Mouse (Mus musculus) embryonic facial prominence, embryonic 11.5 days (tissue): ENCODE results near the gene Lce1c. TPM values are rescaled to one million over a fixed set of nuclear protein-coding genes. Genes with fewer than 3 reads are reported as not detected.

Experiments used
- ATAC-seq: fragments of 200-750 bp; cut with Nextera tagmentation; replicated peaks from 2 replicates; pipeline ENCODE4 v1.8.0; 2017; ENCODE audit warnings: low read depth; ENCODE audit not compliant: insufficient number of reproducible peaks, low FRiP score, low TSS enrichment
- DNase-seq: peaks from one replicate; pipeline ENCODE4 v3.0.0-alpha.2; 2015; ENCODE audit warnings: low spot score
- H3K27ac ChIP-seq: fragments of 300-500 bp; sonication (generic); replicated peaks from 2 replicates; pipeline ENCODE4 v1.5.1; 2014; ENCODE audit warnings: mild to moderate bottlenecking, low read depth, low read length, control low read depth
- H3K27me3 ChIP-seq: fragments of 300-500 bp; sonication (generic); 2 replicates; pipeline ENCODE4 v1.6.1; 2014; ENCODE audit warnings: mild to moderate bottlenecking, low read length, moderate library complexity, mixed read lengths; ENCODE audit not compliant: control insufficient read depth, insufficient read depth
- H3K36me3 ChIP-seq: fragments of 300-500 bp; sonication (generic); replicated peaks from 2 replicates; pipeline ENCODE4 v1.6.1; 2014; ENCODE audit warnings: low read depth, mild to moderate bottlenecking, low read length, moderate library complexity, mixed read lengths; ENCODE audit not compliant: control insufficient read depth, insufficient read depth
- H3K4me1 ChIP-seq: fragments of 300-500 bp; sonication (generic); 2 replicates; pipeline ENCODE4 v1.6.1; 2014; ENCODE audit warnings: low read length, mixed read lengths; ENCODE audit not compliant: control insufficient read depth, insufficient read depth
- H3K4me2 ChIP-seq: fragments of 300-500 bp; sonication (generic); 2 replicates; pipeline ENCODE4 v1.6.1; 2014; ENCODE audit warnings: low read depth, mild to moderate bottlenecking, control low read depth, low read length, moderate library complexity
- H3K4me3 ChIP-seq: fragments of 300-500 bp; sonication (generic); 2 replicates; pipeline ENCODE4 v1.5.1; 2014; ENCODE audit warnings: low read depth, low read length, control low read depth
- H3K9ac ChIP-seq: fragments of 300-500 bp; sonication (generic); replicated peaks from 2 replicates; pipeline ENCODE4 v1.6.1; 2014; ENCODE audit warnings: mild to moderate bottlenecking, control low read depth, low read length
- H3K9me3 ChIP-seq: fragments of 300-500 bp; sonication (generic); replicated peaks from 2 replicates; pipeline ENCODE4 v1.6.1; 2016; ENCODE audit warnings: mild to moderate bottlenecking, low read length, inconsistent platforms, mixed read lengths; ENCODE audit not compliant: control insufficient read depth
- WGBS: fragments of 180-500 bp; shearing (Covaris S2); extraction: QIAGEN DNeasy Blood & Tissue Kit; methylation state at CpG from one replicate; pipeline ENCODE4 v1.1.7; 2014; 5-methylcytosine and 5-hydroxymethylcytosine counted together
- polyA plus RNA-seq: library from polyadenylated mRNA; unstranded; fragments of >200 nt; fragmentation: Nextera tagmentation; extraction: Ambion mirVana; gene quantifications from 2 replicates; pipeline ENCODE4 v1.2.1, GENCODE M21; 2014

The Lce1c gene
- polyA plus RNA-seq, result not detected in 2 replicates

GRCm38 (mm10) chr3:92678947-92679346 lies at the start of gene Lce1c:
TSS of gene Lce1c (plus strand) at chr3:92679247.
- 89% methylated on average over 4 of the region's 4 CpGs for WGBS

GRCm38 (mm10) chr3:92637745-92638652 lies 41.0 kb upstream of the Lce1c start:
- Histone ChIP-seq H3K27me3 (no peaks in the 10 kb centered on the region), H3K4me3 (no peak overlapping the region), H3K4me2 (no peak overlapping the region), H3K9ac (no peak overlapping the region), H3K4me1 (no peaks in the 10 kb centered on the region), H3K9me3 (no peaks in the 10 kb centered on the region), H3K36me3 (no peaks in the 10 kb centered on the region), H3K27ac (no peak overlapping the region)
- no peak for ATAC-seq
- DNase-seq, result no peak
- WGBS, result 42% methylated on average over 1 of the region's 1 CpGs

More at GRCm38 (mm10) chr3:92678947-92679346, at the start of gene Lce1c:
- ATAC-seq (no peak), DNase-seq (no peak)
- Histone ChIP-seq H3K4me1 (no peaks in the 10 kb centered on the region), H3K4me3 (no peak within 1 kb of the TSS), H3K4me2 (no peak within 1 kb of the TSS), H3K9me3 (no peaks in the 10 kb centered on the region), H3K36me3 (no peaks in the 10 kb centered on the region), H3K27me3 (no peaks in the 10 kb centered on the region), H3K27ac (no peak within 1 kb of the TSS), H3K9ac (no peak within 1 kb of the TSS)

GRCm38 (mm10) chr3:92638653-92638991 lies 40.4 kb upstream of the Lce1c start:
- Histone ChIP-seq H3K4me3 (no peak overlapping the region), H3K27ac (no peak overlapping the region), H3K9ac (no peak overlapping the region), H3K4me2 (no peak overlapping the region), H3K4me1 (no peaks in the 10 kb centered on the region), H3K9me3 (no peaks in the 10 kb centered on the region), H3K27me3 (no peaks in the 10 kb centered on the region), H3K36me3 (no peaks in the 10 kb centered on the region)
- 81% methylated on average over 3 of the region's 3 CpGs for WGBS
- DNase-seq (no peak), ATAC-seq (no peak)

GRCm38 (mm10) chr3:92639854-92640253 lies 39.2 kb upstream of the Lce1c start:
- 92% methylated on average over 15 of the region's 15 CpGs for WGBS
- H3K4me3 ChIP-seq, result no peak overlapping the region

GRCm38 (mm10) chr3:92648207-92648606 lies 30.8 kb upstream of the Lce1c start, which contains the start of gene Lce1a1:
TSS of gene Lce1a1 (minus strand) at chr3:92648307.
- Histone ChIP-seq H3K27ac (no peak within 1 kb of the TSS), H3K9ac (no peak within 1 kb of the TSS), H3K36me3 (no peaks in the 10 kb centered on the region), H3K4me3 (no peak within 1 kb of the TSS), H3K9me3 (no peaks in the 10 kb centered on the region), H3K27me3 (no peaks in the 10 kb centered on the region), H3K4me1 (no peaks in the 10 kb centered on the region), H3K4me2 (no peak within 1 kb of the TSS)
- 76% methylated on average over 1 of the region's 1 CpGs for WGBS
- DNase-seq (no peak), ATAC-seq (no peak)

More at GRCm38 (mm10) chr3:92639854-92640253, 39.2 kb upstream of the Lce1c start:
- Histone ChIP-seq H3K9ac (no peak overlapping the region), H3K4me2 (no peak overlapping the region), H3K9me3 (no peaks in the 10 kb centered on the region), H3K36me3 (no peaks in the 10 kb centered on the region), H3K4me1 (no peaks in the 10 kb centered on the region), H3K27me3 (no peaks in the 10 kb centered on the region), H3K27ac (no peak overlapping the region)
- ATAC-seq (no peak), DNase-seq (no peak)

- Histone ChIP-seq H3K27ac (no peak within 1 kb of the TSS), H3K4me2 (no peak within 1 kb of the TSS), H3K36me3 (no peaks in the 10 kb centered on the region), H3K9ac (no peak within 1 kb of the TSS), H3K4me1 (no peaks in the 10 kb centered on the region), H3K27me3 (no peaks in the 10 kb centered on the region), H3K4me3 (no peak within 1 kb of the TSS), H3K9me3 (no peaks in the 10 kb centered on the region)
- ATAC-seq, result no peak
- DNase-seq, result no peak
These were observed 22.2 kb upstream of the Lce1c start, which contains the start of gene Lce1b for GRCm38 (mm10) chr3:92656826-92657225. TSS of gene Lce1b (minus strand) at chr3:92656926.

GRCm38 (mm10) chr3:92670215-92670614 lies 8.8 kb upstream of the Lce1c start, which contains the start of gene Lce1a2:
TSS of gene Lce1a2 (minus strand) at chr3:92670315.
- H3K4me2 ChIP-seq, result no peak within 1 kb of the TSS
- no peak within 1 kb of the TSS for H3K9ac ChIP-seq
- H3K27me3 ChIP-seq, result no peaks in the 10 kb centered on the region
- DNase-seq, result no peak
- no peaks in the 10 kb centered on the region for H3K4me1 ChIP-seq
- no peaks in the 10 kb centered on the region for H3K36me3 ChIP-seq
- H3K9me3 ChIP-seq, result no peaks in the 10 kb centered on the region
- no peak within 1 kb of the TSS for H3K27ac ChIP-seq
- no peak for ATAC-seq
- H3K4me3 ChIP-seq, result no peak within 1 kb of the TSS

GRCm38 (mm10) chr3:92687110-92687509 lies 8.1 kb downstream of the Lce1c start, which contains the start of gene Lce1d:
TSS of gene Lce1d (minus strand) at chr3:92687210.
- Histone ChIP-seq H3K9me3 (no peaks in the 10 kb centered on the region), H3K4me1 (no peaks in the 10 kb centered on the region), H3K27ac (no peak within 1 kb of the TSS), H3K4me2 (no peak within 1 kb of the TSS), H3K4me3 (no peak within 1 kb of the TSS), H3K36me3 (no peaks in the 10 kb centered on the region), H3K9ac (no peak within 1 kb of the TSS), H3K27me3 (no peaks in the 10 kb centered on the region)
- ATAC-seq (no peak), DNase-seq (no peak)
- WGBS, result 70% methylated on average over 2 of the region's 2 CpGs
